Mouse (Mus musculus) leukemia stem cell, adult 10-12 weeks (primary cell): ENCODE measurements around the gene Sap30l. TPM values are rescaled to one million over a fixed set of nuclear protein-coding genes. Genes with fewer than 3 reads are reported as not detected.

ENCODE experiments used
- polyA plus RNA-seq: library from polyadenylated mRNA; stranded (reverse); fragments of >175 nt; gene quantifications from 2 replicates; pipeline ENCODE4 v1.2.3, GENCODE M21; 2012; ENCODE audit warnings: low replicate concordance

Sap30l gene
- polyA plus RNA-seq, result 24.3 and 47.3 TPM in 2 replicates

DNA sequence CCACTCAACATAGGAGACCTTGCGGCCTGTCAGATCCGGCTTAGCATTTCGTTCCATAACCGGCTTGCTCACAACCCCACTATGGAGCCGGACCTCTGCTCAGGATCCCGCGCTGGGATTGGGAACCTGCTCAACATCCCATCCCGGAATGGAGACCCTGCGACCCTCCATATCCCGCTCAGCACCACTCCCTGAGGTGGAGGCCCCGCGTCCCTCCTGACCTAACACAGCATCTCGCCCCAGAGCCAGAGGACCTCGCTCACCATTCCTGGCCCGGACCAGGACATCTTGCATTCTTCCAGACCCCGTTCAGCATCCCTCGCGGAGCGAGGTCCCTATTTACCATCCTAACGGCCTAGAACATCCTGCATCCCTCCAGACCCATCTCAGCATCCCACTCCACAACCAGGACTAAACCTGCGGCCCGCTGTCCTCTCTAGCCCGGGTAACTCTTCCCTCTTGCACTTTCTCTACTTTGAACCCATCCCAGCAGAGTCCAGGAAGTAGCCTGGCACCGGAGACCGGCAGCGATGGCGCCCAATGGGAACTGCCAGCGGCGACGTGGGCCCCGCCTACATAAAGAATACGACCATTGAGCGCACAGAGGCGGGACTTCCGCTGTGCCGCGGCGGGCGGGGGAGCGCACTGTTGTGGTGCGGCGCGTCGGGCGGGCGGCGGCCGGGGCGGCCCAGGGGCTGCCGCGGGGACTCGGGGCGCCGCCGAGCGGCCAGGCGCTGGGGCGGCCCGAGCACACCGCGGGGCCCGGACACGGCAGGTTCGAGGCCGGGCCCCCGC lies at the start of gene Sap30l:
Gene Sap30l, plus strand, starts transcription at position 667 of the 795 bp plus-strand sequence.

DNA sequence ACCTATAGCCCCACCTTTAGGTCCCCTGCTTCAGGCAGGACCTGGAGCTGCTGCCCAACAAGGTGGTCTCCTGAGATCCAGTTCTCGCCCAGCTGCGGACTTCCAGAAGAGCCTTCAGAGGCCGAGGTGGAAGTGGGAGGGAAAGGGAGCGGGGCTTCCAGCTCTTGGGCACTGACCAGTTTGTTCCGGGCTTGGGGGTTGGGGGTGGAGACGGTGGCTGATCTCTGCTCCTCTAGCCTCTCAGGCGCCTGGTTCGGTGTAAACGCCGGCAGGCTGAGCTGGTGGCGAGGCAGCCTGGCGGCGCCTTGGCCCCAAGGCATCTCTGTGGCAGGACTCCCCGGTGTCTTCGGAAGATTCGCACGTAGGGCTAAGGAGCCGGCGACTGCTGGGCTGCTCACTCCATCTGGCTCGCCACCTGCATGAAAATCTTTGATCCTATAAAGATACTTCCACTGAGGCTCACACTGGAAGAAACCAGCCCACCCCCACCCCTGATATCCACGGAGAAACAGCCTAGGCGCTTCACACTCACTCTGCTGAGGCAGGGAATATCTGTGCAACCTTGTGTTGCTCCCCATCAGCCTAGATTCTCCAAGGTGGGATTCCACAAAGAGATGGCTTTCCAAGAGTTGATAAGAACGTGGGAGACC lies 31.2 kb downstream of the Sap30l start, which contains the start of gene Hand1:
Gene Hand1, minus strand, starts transcription at position 267 of the 650 bp plus-strand sequence.

Other genes starting within 250 kb of the Sap30l start
- gene Galnt10, start 156.2 kb upstream of the Sap30l start, polyA plus RNA-seq, result 10.6 and 18.5 TPM in 2 replicates
- 0.09 TPM in 1 of 2 replicates, not detected in the other for gene Hand1, start 31.2 kb downstream of the Sap30l start, polyA plus RNA-seq
- gene Larp1, start 207.4 kb downstream of the Sap30l start, polyA plus RNA-seq, result 71.2 and 109 TPM in 2 replicates